Mouse (Mus musculus) liver, postnatal 0 days (tissue): ENCODE results near the gene 4833439L19Rik. TPM values are rescaled to one million over a fixed set of nuclear protein-coding genes. Genes with fewer than 3 reads are reported as not detected.

Experiments
- ATAC-seq: fragments of 200-750 bp; cut with Nextera tagmentation; 2 replicates; pipeline ENCODE4 v1.8.0; 2017; ENCODE audit warnings: mild to moderate bottlenecking, moderate library complexity
- DNase-seq: peaks from one replicate; pipeline ENCODE4 v3.0.0-alpha.2; 2016
- H3K27ac ChIP-seq: fragments of 300-500 bp; sonication (generic); 2 replicates; pipeline ENCODE4 v1.5.1; 2014; ENCODE audit warnings: antibody characterized with exemption, moderate library complexity, mild to moderate bottlenecking, low read depth
- H3K27me3 ChIP-seq: fragments of 300-500 bp; sonication (generic); 2 replicates; pipeline ENCODE4 v1.6.1; 2014; ENCODE audit warnings: low read length, control low read depth, mixed read lengths; ENCODE audit not compliant: insufficient read depth
- H3K36me3 ChIP-seq: fragments of 300-500 bp; sonication (generic); replicated peaks from 2 replicates; pipeline ENCODE4 v1.6.1; 2014; ENCODE audit warnings: mild to moderate bottlenecking, control low read depth, low read length, moderate library complexity, mixed read lengths; ENCODE audit not compliant: insufficient read depth
- H3K4me1 ChIP-seq: fragments of 300-500 bp; sonication (generic); 2 replicates; pipeline ENCODE4 v1.6.1; 2014; ENCODE audit warnings: antibody characterized with exemption, mild to moderate bottlenecking, control low read depth; ENCODE audit not compliant: insufficient read depth
- H3K4me2 ChIP-seq: fragments of 300-500 bp; sonication (generic); 2 replicates; pipeline ENCODE4 v1.6.1; 2014; ENCODE audit warnings: low read depth, mild to moderate bottlenecking, low read length, moderate library complexity, mixed read lengths
- H3K4me3 ChIP-seq: fragments of 300-500 bp; sonication (generic); 2 replicates; pipeline ENCODE4 v1.5.1; 2014; ENCODE audit warnings: low read depth, low read length
- H3K9ac ChIP-seq: fragments of 300-500 bp; sonication (generic); replicated peaks from 2 replicates; pipeline ENCODE4 v1.6.1; 2014; ENCODE audit warnings: mild to moderate bottlenecking, moderate library complexity
- H3K9me3 ChIP-seq: fragments of 300-500 bp; sonication (generic); 2 replicates; pipeline ENCODE4 v1.6.1; 2016; ENCODE audit warnings: mild to moderate bottlenecking, control low read depth, low read length, mixed read lengths
- CTCF ChIP-seq: sonication (generic); IDR thresholded peaks from 2 replicates; pipeline ENCODE4 v1.5.1; 2016; ENCODE audit warnings: antibody characterized with exemption, low read depth
- EP300 ChIP-seq: IDR thresholded peaks from 2 replicates; pipeline ENCODE4 v1.6.1; 2016; ENCODE audit warnings: antibody characterized with exemption, low read depth, mild to moderate bottlenecking
- WGBS: fragments of 180-500 bp; shearing (Covaris S2); extraction: QIAGEN DNeasy Blood & Tissue Kit; methylation state at CpG from one replicate; pipeline ENCODE4 v1.1.7; 2014; ENCODE audit not compliant: insufficient replicate concordance; 5-methylcytosine and 5-hydroxymethylcytosine counted together
- polyA plus RNA-seq: library from polyadenylated mRNA; unstranded; fragments of >200 nt; fragmentation: Nextera tagmentation; extraction: Ambion mirVana; gene quantifications from 2 replicates; pipeline ENCODE4 v1.2.1, GENCODE M21; 2015

4833439L19Rik gene
- polyA plus RNA-seq, 1 experiment from 2014 or later: 41.6 TPM

DNA sequence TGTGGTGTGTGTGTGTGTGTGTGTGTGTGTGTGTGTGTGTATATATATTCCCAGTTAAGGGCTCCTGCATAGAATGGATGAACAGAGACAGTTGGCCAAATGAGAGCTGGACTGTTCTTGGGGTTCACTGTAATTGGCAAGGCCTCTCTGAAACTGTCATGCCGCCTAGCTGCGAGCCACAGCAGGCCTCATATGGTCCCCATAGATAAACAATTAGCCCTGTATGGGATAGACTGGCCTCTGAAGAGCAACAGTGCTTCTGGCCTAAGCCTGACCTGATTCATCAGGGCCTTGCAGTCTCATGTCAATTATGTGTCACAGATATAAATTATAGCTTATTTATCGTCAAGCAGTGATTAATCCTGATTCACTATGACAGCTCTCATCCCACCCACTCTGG is 42.8 kb upstream of the 4833439L19Rik start:
- Histone ChIP-seq H3K27ac (no peak overlapping the region), H3K4me3 (no peak overlapping the region), H3K4me2 (no peak overlapping the region), H3K4me1 (peaks cover 23% of the 10 kb centered on the region), H3K9ac (no peak overlapping the region), H3K9me3 (no peaks in the 10 kb centered on the region), H3K36me3 (peaks cover 9% of the 10 kb centered on the region; the same call in 1 of the 2 replicates), H3K27me3 (no peaks in the 10 kb centered on the region)
- WGBS: 68% methylated on average over 3 of the region's 3 CpGs
- ATAC-seq (peak; percentile 35; the same call in 1 of the 2 replicates), DNase-seq (no peak)
- TF ChIP-seq EP300: no peak
- TF ChIP-seq CTCF: peak; percentile 30; the same call in 1 of the 2 replicates

GRCm38 (mm10) chr13:54607204-54607603 is 42.0 kb upstream of the 4833439L19Rik start:
- Histone ChIP-seq H3K27me3 (no peaks in the 10 kb centered on the region), H3K9me3 (no peaks in the 10 kb centered on the region), H3K4me2 (no peak overlapping the region), H3K27ac (no peak overlapping the region), H3K36me3 (peaks cover 9% of the 10 kb centered on the region; the same call in 1 of the 2 replicates), H3K4me1 (peaks cover 23% of the 10 kb centered on the region), H3K4me3 (no peak overlapping the region), H3K9ac (no peak overlapping the region)
- DNase-seq (no peak), ATAC-seq (no peak)
- WGBS: 71% methylated on average over 5 of the region's 5 CpGs
- TF ChIP-seq EP300 (no peak), CTCF (no peak)

GRCm38 (mm10) chr13:54605426-54605825 is 40.2 kb upstream of the 4833439L19Rik start:
- ATAC-seq: no peak
- TF ChIP-seq CTCF: no peak
- Histone ChIP-seq H3K27me3 (no peaks in the 10 kb centered on the region), H3K9ac (no peak overlapping the region), H3K36me3 (peaks cover 9% of the 10 kb centered on the region; the same call in 1 of the 2 replicates), H3K9me3 (no peaks in the 10 kb centered on the region), H3K27ac (no peak overlapping the region), H3K4me1 (peaks cover 14% of the 10 kb centered on the region), H3K4me3 (no peak overlapping the region), H3K4me2 (no peak overlapping the region)
- no peak for DNase-seq
- WGBS: 73% methylated on average over 5 of the region's 5 CpGs

DNA sequence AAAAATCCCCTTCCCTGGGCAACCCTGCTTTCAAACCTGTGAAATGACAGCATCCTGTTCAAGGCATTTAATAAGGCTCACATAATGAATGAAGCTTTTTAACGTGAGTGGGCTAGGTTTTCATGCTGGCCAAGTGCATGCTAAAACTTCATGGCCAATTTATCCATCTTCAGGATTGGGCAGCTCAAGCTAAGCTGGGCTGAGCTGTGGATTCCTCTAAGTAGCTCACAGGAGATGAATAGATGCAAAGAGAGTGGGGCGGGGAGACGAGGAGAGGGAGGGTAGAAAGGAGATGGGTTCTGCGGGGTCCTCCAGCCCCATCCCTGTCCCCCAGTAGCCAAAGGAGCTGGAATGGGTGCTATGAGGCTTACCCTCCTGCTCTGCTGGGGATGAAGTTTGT is 39.0 kb upstream of the 4833439L19Rik start:
- H3K27ac ChIP-seq: no peak overlapping the region
- H3K36me3 ChIP-seq: peaks cover 9% of the 10 kb centered on the region; the same call in 1 of the 2 replicates
- no peak overlapping the region for H3K4me2 ChIP-seq
- DNase-seq (no peak), ATAC-seq (no peak)
- no peak for TF ChIP-seq EP300
- no peak for TF ChIP-seq CTCF
- no peaks in the 10 kb centered on the region for H3K27me3 ChIP-seq
- H3K9me3 ChIP-seq: no peaks in the 10 kb centered on the region
- H3K9ac ChIP-seq: no peak overlapping the region
- no peak overlapping the region for H3K4me3 ChIP-seq
- peaks cover 4% of the 10 kb centered on the region; the same call in 1 of the 2 replicates for H3K4me1 ChIP-seq
- whole genome bisulfite sequencing: 71% methylated on average over 4 of the region's 4 CpGs

- TF ChIP-seq CTCF: no peak
- TF ChIP-seq EP300: no peak
- no peak for DNase-seq
Observed at GRCm38 (mm10) chr13:54603501-54603900, 38.3 kb upstream of the 4833439L19Rik start.

DNA sequence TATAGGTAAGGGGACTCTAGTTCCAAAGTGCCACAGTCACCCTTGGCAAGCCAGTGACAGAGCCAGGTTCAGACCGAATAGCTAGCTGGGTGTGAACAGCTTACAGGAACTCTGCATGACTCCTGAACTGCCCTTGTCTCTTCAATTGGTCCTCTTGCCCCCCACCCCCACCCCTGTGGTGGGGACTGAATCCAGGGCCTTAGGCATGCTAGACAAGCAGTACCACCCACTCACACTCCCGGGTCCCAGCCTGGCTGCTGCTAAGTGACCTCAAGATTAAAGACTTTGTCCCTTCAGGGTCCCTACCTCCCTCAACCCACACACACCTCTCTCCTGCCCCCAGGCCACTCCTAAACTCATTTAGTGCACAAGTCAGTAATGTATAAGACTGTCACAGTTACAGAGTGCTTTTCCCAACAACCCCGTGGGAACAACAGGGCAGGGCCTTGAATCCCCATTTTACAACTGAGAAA is 37.4 kb upstream of the 4833439L19Rik start:
- no peak for ATAC-seq
- H3K9ac ChIP-seq: no peak overlapping the region
- H3K9me3 ChIP-seq: no peaks in the 10 kb centered on the region
- no peak for DNase-seq
- 68% methylated on average over 3 of the region's 3 CpGs for WGBS
- H3K27ac ChIP-seq: no peak overlapping the region
- no peak overlapping the region for H3K4me3 ChIP-seq
- H3K4me2 ChIP-seq: no peak overlapping the region
- H3K36me3 ChIP-seq: peaks cover 14% of the 10 kb centered on the region; the same call in 1 of the 2 replicates
- TF ChIP-seq CTCF: no peak
- TF ChIP-seq EP300: no peak
- no peaks in the 10 kb centered on the region for H3K27me3 ChIP-seq
- no peaks in the 10 kb centered on the region for H3K4me1 ChIP-seq

More at GRCm38 (mm10) chr13:54603501-54603900, 38.3 kb upstream of the 4833439L19Rik start:
- no peaks in the 10 kb centered on the region for H3K9me3 ChIP-seq
- no peaks in the 10 kb centered on the region for H3K4me1 ChIP-seq
- ATAC-seq: no peak
- no peaks in the 10 kb centered on the region for H3K27me3 ChIP-seq
- no peak overlapping the region for H3K4me2 ChIP-seq
- no peak overlapping the region for H3K9ac ChIP-seq
- no peak overlapping the region for H3K4me3 ChIP-seq
- H3K27ac ChIP-seq: no peak overlapping the region
- peaks cover 11% of the 10 kb centered on the region; the same call in 1 of the 2 replicates for H3K36me3 ChIP-seq
